Mouse (Mus musculus): ENCODE data around the gene Tmeff1. TPM values are rescaled to one million over a fixed set of nuclear protein-coding genes. Genes with fewer than 3 reads are reported as not detected.

Tmeff1 gene
- total RNA-seq, 2 experiments from 2014 or later, result not detected

DNA sequence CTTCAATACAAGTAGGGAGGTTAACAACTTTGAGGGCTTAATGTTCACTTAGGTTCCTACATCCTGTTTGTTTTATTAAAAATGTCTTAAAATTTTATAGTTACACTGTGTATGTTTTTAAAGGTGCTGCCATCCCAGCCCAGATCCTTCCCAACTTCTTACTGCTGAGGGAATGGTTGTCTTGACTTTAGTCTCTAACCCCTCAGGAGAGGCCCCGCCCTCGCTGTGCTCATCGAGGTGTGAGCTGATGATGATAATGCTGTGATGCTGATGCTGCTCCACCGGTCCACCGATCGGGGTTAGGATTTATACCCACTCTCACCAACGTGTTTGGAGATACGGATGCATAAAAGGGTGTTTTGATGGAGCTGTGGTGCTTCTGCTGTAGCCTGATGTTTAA lies 23.1 kb upstream of the Tmeff1 start:
- ATAC-seq (replicated peaks; ENCODE audit: low FRiP score, poor library complexity, severe bottlenecking), result no peak

DNA sequence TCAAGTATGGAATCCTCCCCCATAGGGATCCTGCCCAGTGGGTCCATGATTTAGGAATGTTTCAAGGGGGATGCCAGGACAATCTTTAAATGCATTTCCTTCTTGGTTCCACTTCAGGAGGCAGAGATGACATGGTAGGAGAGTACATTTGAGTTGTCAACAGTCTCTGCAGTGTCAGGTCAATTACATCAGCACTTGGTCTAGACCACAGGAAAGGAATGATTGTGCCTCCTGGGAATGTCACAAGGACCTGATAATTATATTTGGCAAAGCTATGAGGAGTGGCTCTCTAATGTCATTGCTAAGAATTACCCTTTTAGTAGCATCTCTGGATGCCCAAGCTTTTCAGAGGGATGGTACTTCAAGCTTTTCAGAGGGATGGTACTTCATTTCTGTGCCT lies 20.0 kb upstream of the Tmeff1 start:
- ATAC-seq (replicated peaks; ENCODE audit: low FRiP score, poor library complexity, severe bottlenecking), result no peak

- ATAC-seq (replicated peaks; ENCODE audit: low FRiP score, poor library complexity, severe bottlenecking), result no peak
Observed at GRCm38 (mm10) chr4:48576361-48576760, 8.6 kb upstream of the Tmeff1 start.

GRCm38 (mm10) chr4:48577831-48578230 lies 7.1 kb upstream of the Tmeff1 start:
- no peak for ATAC-seq (replicated peaks; ENCODE audit: low FRiP score, poor library complexity, severe bottlenecking)

DNA sequence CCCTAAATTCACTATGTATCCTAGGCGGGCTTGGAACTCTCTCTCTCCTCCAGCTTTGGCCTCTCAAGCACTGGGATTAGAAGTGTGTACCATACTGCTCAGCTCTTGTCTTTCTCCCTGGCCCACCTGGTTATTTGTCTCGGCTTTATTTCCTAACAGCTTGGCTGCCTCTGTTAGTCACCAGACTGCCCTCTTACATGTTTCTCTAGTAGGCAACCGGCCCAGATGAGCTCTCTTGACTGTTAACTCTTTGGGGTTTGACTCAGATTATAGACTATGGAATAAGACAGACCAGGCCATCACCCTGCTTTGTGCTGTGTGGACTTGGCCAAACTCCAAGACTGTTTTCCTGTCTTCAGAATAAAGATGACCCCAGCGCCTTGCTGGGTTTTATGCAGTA lies 6.6 kb upstream of the Tmeff1 start:
- ATAC-seq (replicated peaks; ENCODE audit: low FRiP score, poor library complexity, severe bottlenecking), result no peak

GRCm38 (mm10) chr4:48579475-48580110 lies 5.4 kb upstream of the Tmeff1 start:
- no peak for ATAC-seq (replicated peaks; ENCODE audit: low FRiP score, poor library complexity, severe bottlenecking)

DNA sequence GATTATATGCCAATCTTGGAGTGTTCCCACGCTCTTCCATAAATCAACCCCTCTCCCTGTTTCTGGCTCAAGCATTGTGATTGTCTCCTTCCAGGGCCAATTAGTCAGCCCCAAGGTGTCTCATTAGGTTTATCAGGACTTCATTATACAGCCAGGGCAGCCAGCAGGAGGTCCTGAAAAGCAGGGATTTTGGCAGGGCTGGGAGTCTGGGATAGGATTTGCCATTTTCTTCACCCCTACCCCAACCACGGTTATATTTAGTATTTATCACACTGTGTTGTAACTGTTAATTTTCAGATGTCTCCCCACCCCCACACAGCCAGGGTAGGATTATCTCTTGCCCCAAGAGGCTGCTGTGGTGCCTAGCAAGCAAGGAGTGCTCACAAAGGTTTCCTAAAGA lies 3.8 kb upstream of the Tmeff1 start:
- ATAC-seq (replicated peaks; ENCODE audit: low FRiP score, poor library complexity, severe bottlenecking), result no peak

DNA sequence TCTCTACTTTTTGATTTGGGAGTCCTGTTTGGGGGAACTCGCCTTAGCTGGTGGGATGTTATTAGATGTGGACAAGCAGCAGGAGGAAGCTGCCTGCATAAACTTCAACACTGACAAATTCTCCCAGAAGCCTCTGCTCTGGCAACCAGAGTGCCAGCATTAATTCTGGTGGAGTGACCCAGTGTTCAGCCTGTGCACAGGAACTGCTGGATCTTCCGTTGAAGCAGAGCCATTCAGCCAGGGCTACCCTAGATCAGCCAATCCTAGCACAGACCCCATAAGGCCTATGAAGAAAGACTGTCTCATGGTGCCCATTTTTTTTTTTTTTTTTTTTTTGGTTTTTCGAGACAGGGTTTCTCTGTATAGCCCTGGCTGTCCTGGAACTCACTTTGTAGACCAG lies 3.0 kb upstream of the Tmeff1 start:
- no peak for ATAC-seq (replicated peaks; ENCODE audit: low FRiP score, poor library complexity, severe bottlenecking)

GRCm38 (mm10) chr4:48582941-48583340 lies 2.0 kb upstream of the Tmeff1 start:
- no peak for ATAC-seq (replicated peaks; ENCODE audit: low FRiP score, poor library complexity, severe bottlenecking)

DNA sequence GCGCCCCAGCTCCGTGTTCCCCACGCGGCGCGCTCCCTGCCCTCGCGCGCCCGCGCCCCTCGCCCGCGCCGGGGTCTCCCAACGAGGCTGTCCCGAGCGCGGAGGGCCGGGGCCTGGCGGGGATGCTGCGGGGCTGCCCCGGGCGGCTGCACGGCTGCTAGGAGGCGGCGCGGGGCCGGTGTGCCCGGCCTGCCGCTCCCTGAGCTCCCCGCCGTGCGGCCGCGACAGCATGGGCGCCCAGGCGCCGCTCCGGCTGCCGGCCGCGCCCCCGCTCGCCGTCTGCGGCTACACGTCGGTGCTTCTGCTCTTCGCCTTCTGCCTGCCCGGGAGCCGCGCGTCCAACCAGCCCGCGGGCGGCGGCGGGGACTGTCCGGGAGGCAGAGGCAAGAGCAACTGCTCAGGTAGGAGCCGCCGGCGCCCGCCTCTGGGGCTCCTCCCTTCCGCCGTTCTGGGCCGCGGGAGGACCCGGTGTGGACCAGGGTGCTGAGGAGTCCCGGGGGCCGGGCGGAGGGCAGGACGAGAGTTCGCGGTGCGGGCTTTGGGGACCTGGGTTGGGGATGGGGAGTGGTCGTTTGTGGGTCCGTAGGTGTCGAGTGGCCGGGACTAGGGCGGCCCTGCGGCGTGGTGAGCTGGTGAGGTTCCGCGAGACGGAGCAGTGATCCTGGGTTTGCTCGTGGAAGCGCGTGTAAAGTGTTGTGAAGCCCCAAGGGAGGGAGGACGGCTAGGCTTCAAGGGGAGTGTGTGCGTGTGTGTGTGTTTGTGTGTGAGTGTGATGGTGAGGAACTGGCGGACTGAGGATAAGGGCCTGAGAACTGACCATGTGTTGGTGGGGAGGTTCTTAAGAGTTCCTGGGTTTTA lies 496 bp downstream of the Tmeff1 start:
- ATAC-seq (replicated peaks; ENCODE audit: low FRiP score, poor library complexity, severe bottlenecking), result no peak

DNA sequence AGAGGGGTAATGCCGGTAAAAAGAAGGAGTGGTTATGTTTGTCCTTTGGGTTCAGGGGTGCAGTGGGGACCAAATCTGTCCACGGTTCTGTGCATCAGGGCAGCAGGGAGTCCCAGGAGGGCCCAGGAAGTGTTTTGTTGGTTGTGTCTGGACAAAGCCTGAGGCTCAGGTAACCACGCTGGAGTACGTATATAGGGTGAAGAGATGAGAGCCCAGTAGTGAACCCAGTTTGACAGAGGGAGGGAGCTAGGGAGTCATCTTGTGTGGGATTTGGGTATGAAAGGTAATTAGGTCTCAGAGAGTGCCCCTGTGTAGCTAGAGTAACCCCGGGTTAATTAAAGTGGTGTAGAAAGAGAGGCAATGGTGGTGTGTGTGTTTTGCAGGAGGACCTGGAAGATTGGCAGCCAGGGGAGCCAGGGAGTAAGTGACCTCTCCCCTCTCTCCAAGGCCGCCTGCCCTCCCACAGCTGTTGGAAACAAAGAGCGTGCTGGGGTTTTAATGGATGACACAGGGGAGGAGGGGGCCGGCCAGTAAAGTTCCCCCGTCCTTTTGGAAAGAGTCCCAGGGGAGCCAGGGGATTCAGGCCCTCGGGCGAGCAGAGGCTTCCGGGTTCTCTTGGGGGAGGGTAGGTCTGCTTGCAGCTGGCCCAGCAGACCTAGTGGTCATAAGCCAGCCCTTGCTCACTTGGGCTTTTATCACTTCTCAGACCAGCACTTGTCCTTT lies 1.3 kb downstream of the Tmeff1 start:
- ATAC-seq (replicated peaks; ENCODE audit: low FRiP score, poor library complexity, severe bottlenecking), result no peak

GRCm38 (mm10) chr4:48587526-48587925 lies 2.6 kb downstream of the Tmeff1 start:
- no peak for ATAC-seq (replicated peaks; ENCODE audit: low FRiP score, poor library complexity, severe bottlenecking)

- ATAC-seq (replicated peaks; ENCODE audit: low FRiP score, poor library complexity, severe bottlenecking), result no peak
Observed at GRCm38 (mm10) chr4:48588576-48588975, 3.6 kb downstream of the Tmeff1 start.

GRCm38 (mm10) chr4:48590862-48591261 lies 5.9 kb downstream of the Tmeff1 start:
- no peak for ATAC-seq (replicated peaks; ENCODE audit: low FRiP score, poor library complexity, severe bottlenecking)

- no peak for ATAC-seq (replicated peaks; ENCODE audit: low FRiP score, poor library complexity, severe bottlenecking)
Observed at GRCm38 (mm10) chr4:48591390-48591789, 6.4 kb downstream of the Tmeff1 start.

GRCm38 (mm10) chr4:48592328-48592727 lies 7.4 kb downstream of the Tmeff1 start:
- no peak for ATAC-seq (replicated peaks; ENCODE audit: low FRiP score, poor library complexity, severe bottlenecking)

DNA sequence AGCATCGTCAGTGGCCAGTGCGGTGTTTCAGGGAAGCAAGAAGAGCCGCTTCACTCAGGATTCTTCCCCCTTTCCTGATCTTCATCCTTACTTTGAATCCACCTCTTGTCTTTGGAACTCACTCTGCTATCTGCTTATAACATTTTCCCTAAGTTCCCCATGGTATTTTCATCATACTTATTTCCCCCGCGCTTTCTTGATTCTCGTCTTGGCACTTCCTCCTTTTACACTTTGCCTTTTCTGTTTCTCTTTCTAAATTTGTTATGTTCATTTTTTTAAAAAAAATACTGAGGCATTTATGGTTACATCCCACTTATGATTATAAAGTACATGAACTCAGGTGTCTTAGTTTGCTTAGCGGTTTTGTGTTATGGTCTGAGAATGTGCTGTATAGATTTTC lies 7.9 kb downstream of the Tmeff1 start:
- ATAC-seq (replicated peaks; ENCODE audit: low FRiP score, poor library complexity, severe bottlenecking), result no peak

GRCm38 (mm10) chr4:48596111-48596510 lies 11.1 kb downstream of the Tmeff1 start:
- no peak for ATAC-seq (replicated peaks; ENCODE audit: low FRiP score, poor library complexity, severe bottlenecking)

DNA sequence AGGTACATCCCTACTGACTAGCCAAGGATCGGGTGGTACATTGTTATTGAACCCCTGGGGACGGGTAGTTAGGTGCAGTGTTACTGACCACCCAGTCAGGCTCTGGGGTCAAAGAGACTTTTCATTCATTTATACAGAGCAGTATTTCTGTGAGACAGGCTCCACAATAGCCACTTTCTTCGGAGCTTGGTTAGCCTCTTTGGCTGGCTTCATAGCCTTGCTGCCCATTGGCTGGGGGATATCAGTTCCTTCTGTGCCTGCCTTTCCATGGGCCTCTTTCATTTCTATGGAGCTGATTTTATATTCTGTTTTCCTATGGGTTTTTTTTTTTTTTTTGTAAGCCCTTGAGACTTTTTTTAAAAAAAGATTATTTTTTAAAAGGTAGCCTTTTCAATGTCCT lies 20.7 kb downstream of the Tmeff1 start:
- ATAC-seq (replicated peaks; ENCODE audit: low FRiP score, poor library complexity, severe bottlenecking), result no peak

DNA sequence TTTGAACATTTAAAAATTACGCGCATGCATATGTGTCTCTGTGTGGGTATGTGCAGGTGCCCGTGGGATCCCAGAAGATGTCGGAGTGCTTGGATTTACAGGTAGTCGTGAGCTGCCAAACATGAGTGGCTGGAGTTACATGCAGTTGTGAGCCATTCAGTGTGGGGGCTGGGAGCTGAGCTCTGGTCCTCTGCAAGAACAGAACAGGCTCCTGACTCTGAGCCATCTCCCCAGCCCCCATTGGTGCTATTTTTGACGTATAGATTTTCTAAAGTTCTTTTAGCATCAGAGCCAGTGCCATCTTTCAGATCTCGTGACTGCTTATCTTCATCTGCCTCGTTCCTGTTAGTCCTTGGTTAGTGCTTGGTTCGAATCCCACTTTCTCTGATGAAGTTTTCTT lies 24.5 kb downstream of the Tmeff1 start:
- no peak for ATAC-seq (replicated peaks; ENCODE audit: low FRiP score, poor library complexity, severe bottlenecking)

DNA sequence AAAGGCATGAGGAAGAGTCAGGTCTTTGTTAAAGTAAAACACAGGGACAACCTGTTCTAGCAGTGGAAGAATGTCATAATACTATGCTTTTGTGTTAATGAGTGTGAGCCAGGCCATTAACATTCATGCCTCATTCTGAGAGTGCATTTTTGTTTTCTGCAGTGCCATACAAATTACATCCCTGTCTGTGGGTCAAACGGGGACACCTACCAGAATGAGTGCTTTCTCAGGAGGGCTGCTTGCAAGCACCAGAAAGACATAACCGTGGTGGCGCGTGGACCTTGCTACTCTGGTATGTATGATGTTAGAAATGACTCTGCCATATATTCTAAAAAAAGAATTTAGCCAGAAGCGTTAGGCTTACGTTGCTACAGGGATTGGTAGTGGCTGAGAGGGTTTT lies 25.3 kb downstream of the Tmeff1 start:
- ATAC-seq (replicated peaks; ENCODE audit: low FRiP score, poor library complexity, severe bottlenecking), result no peak

Measured in erythroid progenitor cell, adult 5-6 weeks (primary cell).